Mouse (Mus musculus) left cerebral cortex, adult 2 months (tissue): Measurements from ENCODE around the gene Dennd2a. TPM values are rescaled to one million over a fixed set of nuclear protein-coding genes. Genes with fewer than 3 reads are reported as not detected.

Experiments
- DNase-seq, 2 experiments: peaks; one replicate each; pipeline ENCODE4 v3.0.0; 2021 to 2022; ENCODE audit warnings: low spot score in 2 of 2, mixed read lengths in 1 of 2; ENCODE audit errors: extremely low spot score in 1 of 2
- H3K27ac ChIP-seq: fragments of 200-600 bp; 2 replicates; pipeline ENCODE4 v1.8.1; 2022
- H3K4me3 ChIP-seq: fragments of 200-600 bp; 2 replicates; pipeline ENCODE4 v1.8.1; 2022
- CTCF ChIP-seq: fragments of 200-600 bp; IDR thresholded peaks from 2 replicates; pipeline ENCODE4 v1.8.1; 2022; ENCODE audit warnings: antibody characterized with exemption, mild to moderate bottlenecking, moderate library complexity
- intact Hi-C: fragments of 180-260 bp; cut with DNase I; formaldehyde crosslinking; loops from one replicate; pipeline ENCODE4 v1.15.1; 2025
- total RNA-seq, 2 experiments: library from RNA; stranded (reverse); gene quantifications; 2 replicates each; pipeline ENCODE4 v1.2.3; 2021

The Dennd2a gene
- total RNA-seq, 2 experiments from 2014 or later = 23.2 to 25.3 TPM

DNA sequence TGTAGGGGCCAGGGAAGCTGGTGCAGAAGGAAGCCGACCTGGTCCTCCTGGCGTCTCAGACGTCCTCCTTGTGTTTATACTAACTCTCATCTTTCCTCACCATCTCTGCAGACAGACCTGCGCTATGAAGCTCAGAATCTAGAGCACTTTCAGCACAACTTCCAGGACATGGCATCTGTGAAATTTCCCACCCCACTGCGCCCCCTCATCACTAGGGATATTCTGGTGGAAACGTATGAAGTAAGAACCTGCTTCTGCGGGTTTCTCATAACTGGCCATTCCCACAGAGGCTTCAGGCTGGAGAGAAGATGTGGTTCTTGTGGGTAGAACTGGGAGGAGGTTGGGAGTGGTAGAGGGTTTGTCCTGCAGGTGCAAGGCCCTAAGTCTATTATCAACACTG lies 21.9 kb upstream of the Dennd2a start:
- intact Hi-C loops = no loop called here
- no peak for TF ChIP-seq CTCF
- Histone ChIP-seq H3K27ac (0 out of 2 replicates have a peak overlapping the region, but pooled peaks have one; percentile 15), H3K4me3 (no peak overlapping the region)
- DNase-seq = peak in 1 of 2 experiments; percentile 27

DNA sequence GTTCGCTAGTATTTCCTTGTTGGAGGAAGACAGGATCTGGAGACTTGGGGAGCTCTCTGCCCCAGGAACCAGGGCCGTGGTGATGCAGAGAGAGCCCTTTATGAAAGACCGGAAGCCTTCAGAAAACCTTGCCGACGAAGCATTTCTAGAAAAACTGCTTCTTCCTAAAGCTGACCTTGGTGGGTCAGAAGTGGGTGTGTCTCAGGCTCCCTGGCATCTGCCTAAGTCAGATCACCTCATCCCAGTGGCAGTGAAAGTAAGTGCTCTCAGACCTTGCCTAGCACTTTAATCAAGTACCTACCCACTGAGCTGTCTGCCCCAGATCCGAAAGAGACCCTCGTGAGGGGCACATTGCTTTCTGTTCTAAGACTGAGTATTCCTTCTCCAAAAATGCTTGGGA lies 17.3 kb upstream of the Dennd2a start:
- intact Hi-C loops = no loop called here
- Histone ChIP-seq H3K4me3 (peak overlapping the region; percentile 74), H3K27ac (no peak overlapping the region; the same call in 1 of the 2 replicates)
- DNase-seq = no peak
- TF ChIP-seq CTCF = no peak

DNA sequence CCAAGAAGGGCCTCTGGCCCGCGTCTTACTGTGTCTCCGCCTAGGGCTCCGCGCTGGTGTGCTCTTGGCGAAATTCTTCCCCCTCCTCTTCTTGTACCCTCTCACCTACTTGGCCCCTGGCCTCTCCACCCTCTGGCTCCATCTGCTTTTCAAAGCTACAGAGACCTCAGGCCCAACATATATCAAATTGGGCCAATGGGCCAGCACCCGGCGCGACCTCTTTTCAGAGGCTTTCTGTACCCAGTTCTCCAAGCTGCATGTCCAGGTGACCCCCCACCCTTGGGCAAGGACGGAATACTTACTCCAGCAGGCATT lies 16.8 kb upstream of the Dennd2a start:
- Histone ChIP-seq H3K27ac (peak overlapping the region; percentile 96), H3K4me3 (peak overlapping the region; percentile 74)
- DNase-seq = no peak
- intact Hi-C loops = no loop called here
- TF ChIP-seq CTCF = no peak

DNA sequence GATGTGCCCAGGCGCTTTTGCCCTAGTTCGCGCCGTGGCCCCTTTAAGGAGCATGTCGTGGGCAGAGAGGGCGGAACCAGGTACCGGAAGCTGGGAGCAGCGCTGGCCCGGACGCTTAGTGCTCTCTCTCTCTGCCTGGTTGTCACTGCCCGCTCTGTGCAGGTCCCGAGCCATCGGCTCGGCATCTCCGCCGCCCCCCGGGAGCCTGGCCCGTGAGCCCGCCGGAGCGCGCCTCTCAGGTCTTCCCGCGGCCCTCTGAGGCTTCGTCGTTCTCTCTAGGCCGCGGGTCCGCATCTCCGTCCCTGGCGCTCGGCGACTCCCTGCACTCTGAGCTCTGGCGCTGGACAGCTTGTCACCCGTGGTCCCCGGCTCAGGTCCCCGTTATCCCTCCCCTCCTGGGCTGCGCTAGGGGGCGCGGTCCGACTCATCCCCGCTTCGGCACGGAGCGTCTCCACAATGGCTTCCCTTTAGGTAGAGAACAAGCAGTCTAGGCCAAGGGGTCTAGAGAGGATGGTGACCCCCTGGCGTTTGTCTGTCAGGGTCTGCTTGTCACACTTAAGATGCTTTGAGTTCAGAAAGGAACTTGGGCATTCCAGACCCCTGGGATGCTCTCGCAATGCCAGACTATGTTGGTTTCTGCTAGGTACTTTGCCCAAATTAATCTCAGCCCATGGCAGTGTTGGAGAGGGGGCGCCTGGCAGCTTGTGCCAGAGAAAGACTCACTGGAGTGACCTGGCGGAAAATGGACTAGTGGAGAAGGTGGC lies 16.3 kb upstream of the Dennd2a start, which contains the start of gene Adck2:
Gene Adck2 (plus strand): TSS at position 83 of the 764 bp plus-strand sequence.
- Histone ChIP-seq H3K27ac (peak within 1 kb of the TSS; percentile 96), H3K4me3 (peak within 1 kb of the TSS; percentile 74)
- DNase-seq = peak; percentile 76 to 79
- intact Hi-C loops = loop anchor here (2.0 kb wide), 1 partner anchor 155 kb away; no protein-coding TSS in a partner anchor
- peak; percentile 33 for TF ChIP-seq CTCF

DNA sequence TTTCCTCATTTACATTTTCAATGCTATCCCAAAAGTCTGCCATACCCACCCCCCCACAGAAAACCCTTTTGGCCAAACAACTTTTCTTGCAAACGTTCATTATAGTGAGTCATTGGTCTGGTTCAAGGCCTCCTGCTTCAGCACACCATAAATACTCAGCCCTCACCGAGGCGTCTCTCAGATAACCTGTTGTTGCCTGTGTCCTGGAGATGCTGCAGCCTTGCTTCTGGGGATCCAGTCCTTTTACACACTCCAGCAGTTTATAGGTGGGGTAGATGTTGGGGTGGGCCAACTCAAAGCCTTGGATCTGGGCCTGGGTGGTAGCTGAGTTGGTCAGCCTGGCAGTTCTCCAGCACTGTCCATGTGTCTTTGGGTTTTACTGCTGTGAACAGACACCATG lies 12.8 kb upstream of the Dennd2a start:
- intact Hi-C loops = no loop called here
- no peak for TF ChIP-seq CTCF
- no peak for DNase-seq
- H3K4me3 ChIP-seq = no peak overlapping the region
- no peak overlapping the region for H3K27ac ChIP-seq

DNA sequence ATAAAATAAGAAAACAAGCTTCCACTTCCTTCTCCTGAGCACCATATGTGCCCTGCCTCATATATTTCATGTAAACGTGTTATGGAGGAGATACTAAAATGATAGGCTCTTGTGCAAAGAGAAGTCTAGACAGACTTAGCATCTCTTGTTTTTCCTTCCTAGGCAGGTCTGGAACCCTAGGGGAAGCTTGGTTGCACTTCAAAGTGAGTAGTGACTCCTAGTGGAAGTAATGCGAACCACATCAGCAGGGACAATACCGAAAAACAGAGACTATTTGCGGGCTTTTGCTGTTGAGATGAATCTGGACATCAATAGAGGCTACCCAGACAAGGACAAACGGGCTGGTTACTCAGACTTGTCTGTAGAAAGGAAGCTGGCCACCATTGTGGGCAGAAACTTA lies 9.9 kb upstream of the Dennd2a start:
- DNase-seq = no peak
- Histone ChIP-seq H3K4me3 (no peak overlapping the region), H3K27ac (no peak overlapping the region)
- peak; percentile 76 for TF ChIP-seq CTCF
- intact Hi-C loops = no loop called here

DNA sequence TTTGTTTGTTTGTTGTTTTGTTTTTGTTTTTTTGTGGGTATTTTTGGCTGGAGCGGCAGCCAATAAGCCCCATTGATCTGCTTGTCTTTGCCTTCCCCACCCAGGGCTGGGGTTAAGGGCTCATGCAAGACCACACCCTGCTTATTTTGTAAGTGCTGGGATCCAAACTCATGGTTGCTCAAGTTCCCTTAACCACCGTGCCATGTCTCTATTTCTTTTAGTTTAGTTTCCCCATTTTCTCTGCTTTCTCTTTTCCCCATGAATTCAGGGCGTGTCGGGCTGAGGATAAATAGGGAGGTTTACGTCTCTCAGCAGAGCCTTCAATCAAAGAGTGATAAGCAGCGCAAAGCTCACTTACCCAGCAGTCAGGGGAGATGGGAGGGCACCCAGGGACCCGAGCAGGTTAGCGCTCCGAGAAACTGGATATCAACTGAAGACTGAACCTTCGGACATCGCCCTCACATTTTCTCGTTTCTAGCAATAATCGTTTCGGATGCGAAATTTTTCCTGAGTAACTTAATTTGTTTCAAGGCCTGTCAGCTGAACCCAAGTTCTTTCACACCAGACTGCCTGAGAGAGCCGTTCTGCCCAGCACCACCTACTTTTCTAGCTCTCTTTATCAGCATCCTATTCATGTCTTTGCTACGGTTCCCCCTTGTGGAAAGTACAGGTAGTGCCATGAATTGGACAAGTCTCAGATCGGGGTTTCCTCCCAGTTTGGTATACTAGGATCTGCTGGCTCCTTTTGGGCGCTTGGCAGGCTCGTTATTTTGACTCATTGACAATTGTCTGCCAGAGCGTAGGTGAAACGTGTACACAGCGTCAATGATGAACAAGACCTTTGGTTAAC lies 4.7 kb upstream of the Dennd2a start:
- Histone ChIP-seq H3K4me3 (no peak overlapping the region), H3K27ac (no peak overlapping the region)
- intact Hi-C loops = loop anchor here (1.0 kb wide), 1 partner anchor 99 kb away; no protein-coding TSS in a partner anchor
- peak; percentile 88 for TF ChIP-seq CTCF
- DNase-seq = peak; percentile 83 to 84

DNA sequence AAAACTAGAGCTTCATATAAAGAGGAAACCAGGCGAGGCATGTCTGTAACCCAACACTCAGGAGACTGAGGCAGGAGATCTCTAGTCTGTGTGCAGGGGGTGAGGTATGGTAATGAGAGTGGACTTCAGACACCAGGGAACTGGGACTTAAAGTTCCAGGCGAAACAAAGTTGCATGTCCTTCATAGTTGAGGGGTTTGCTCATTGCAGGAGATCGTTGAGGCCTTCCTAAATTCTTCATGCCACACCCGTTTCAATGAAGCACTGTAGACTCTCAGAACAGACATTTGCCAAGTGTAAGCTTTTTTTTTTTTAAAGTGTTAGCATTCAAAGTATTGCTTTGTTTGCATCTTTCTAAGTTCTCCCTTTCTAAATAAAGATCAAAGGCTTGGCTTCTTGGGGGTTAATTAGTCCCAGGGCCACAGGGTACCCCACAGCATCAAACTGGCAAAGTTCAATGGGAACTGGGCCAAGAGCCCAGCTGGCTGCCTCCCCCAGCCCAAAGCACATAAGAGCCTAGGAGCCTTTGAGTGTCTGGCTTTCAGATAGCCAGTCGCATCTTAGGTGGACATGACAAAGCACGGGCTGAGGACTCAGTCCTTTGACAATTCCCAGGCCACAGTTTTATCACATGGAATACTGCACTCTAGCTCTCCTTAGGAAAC lies 1.7 kb upstream of the Dennd2a start:
- Histone ChIP-seq H3K27ac (no peak overlapping the region), H3K4me3 (no peak overlapping the region)
- no peak for DNase-seq
- no peak for TF ChIP-seq CTCF
- intact Hi-C loops = no loop called here

DNA sequence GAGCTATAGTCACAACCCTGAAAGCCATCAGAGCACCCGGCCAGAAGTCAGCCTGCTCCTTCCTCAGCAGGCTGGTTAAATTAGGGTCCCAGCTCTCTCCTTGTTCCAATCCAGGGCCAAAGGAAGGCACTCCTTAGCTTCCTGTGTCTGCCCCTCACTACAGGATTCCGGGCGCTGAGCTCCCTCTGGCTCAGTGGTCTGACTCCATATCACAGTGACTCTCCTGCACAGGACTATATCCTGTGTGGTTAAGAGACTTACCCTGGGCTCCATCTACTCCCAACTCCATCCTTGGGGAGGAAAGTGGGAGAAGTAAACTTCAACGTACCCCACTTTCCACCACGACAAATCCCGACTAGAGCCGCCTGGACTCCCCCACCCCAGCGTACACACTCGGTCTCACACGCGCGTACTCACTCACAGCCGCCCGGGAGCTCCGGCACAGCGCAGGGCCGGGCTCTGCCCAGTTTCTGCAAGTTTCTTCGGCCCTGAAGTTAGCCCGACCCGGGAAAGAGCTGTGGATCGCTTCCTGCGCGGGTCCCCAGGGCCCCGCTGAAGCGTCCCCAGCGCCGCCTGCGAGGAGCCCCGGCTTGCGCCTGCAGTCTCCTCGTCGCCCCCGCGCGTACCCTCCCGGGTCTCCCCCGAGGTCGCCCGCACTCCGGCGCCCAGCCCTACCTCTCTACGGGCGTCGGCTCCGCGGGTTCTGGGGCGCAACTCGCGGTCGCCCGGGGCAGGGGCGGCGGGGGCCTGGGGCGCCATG lies 587 bp downstream of the Dennd2a start:
- peak; percentile 26 to 33 for DNase-seq
- H3K4me3 ChIP-seq = peak overlapping the region; percentile 57
- H3K27ac ChIP-seq = peak overlapping the region; percentile 92
- intact Hi-C loops = loop anchor here (1.0 kb wide), 1 partner anchor 42 kb away; no protein-coding TSS in a partner anchor
- TF ChIP-seq CTCF = no peak

DNA sequence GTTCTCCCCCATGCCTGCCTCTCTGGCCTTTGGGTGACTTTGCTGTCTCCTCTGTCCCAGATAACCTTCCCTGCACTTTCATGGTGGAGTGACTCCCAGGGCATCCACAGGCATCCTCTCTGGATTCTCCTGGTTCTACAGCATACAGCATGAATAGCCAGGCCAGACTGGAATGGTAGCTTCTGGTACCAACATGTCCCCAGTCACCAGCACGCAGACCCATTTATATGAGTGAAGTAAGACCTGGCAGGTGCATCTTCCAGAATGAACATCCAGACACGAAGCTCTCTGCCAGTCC lies 2.1 kb downstream of the Dennd2a start:
- Histone ChIP-seq H3K27ac (no peak overlapping the region), H3K4me3 (no peak overlapping the region)
- intact Hi-C loops = no loop called here
- no peak for TF ChIP-seq CTCF
- DNase-seq = no peak

DNA sequence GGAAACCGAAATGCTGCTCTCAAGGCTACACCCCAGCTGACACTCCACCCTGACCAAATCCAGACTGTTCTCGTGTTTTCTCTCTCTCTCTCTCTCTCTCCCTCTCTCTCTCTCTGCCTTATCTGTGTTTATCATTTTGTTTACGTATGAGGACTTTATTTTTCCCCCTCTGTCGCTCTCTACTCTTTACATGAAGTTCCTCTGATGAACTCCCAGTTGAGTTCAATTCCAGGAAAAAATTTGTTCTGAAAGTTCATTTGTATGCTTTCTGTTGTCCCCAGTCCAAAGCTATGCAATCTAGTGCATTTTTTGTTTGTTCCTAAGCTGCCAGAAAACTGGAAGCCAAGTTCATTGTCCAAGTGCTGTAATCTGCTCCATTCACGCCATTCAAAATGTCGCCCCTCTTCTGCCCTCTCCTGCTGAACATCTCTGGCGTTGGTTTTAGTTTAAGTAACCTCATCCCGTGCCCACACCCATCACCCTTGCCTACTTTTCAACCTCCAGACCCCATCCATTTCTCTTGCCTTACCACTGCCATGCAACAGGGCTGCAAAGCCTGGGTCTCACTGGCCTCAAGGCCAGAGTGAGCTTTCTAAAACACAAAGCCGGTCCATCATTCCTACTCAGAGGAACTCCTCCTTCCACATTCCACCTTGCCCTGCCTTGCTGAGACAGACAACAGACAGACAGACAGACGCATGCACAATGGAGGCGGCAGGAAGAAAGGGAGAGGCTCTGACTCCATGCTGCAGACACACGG lies 2.6 kb downstream of the Dennd2a start:
- TF ChIP-seq CTCF = no peak
- DNase-seq = no peak
- Histone ChIP-seq H3K27ac (no peak overlapping the region), H3K4me3 (no peak overlapping the region)
- intact Hi-C loops = no loop called here
